Mouse (Mus musculus): ENCODE results near the gene 1700069L16Rik. TPM values are rescaled to one million over a fixed set of nuclear protein-coding genes. Genes with fewer than 3 reads are reported as not detected.
A peak's percentile ranks its signal among the peaks of the same experiment; 100 is the strongest.

Gene 1700069L16Rik
- polyA plus RNA-seq, 1 experiment from 2014 or later = not detected

DNA sequence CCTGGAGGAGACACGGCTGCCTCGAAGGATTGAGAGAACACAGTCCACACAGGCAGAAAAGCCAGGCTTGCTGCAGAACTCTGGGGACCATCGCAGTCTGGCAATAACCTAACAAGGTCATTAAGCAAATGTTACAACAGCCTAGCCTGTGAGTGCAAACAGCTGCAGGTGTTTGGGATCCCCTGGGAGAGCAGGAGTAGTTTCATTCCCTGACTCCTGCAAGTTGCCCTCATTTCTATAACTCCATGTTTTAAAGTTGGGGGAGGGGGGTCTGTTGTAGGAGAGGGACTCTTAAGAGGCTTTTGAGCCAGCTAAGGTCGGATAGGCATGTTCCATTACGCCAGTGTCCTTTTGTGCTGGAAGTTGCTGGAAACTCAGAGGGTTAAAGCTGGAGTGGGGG, 30.2 kb downstream of the 1700069L16Rik start:
- 53% methylated on average over 5 of the region's 5 CpGs for WGBS
- Histone ChIP-seq H3K4me3 (no peak overlapping the region), H3K9me3 (no peaks in the 10 kb centered on the region), H3K27me3 (0 out of 2 replicates have a peak, but pooled peaks cover 5% of the 10 kb centered on the region), H3K9ac (no peak overlapping the region), H3K27ac (peak overlapping the region; percentile 10), H3K36me3 (no peaks in the 10 kb centered on the region), H3K4me1 (replicated peaks) (peaks cover 25% of the 10 kb centered on the region), H3K4me2 (no peak overlapping the region)
- ATAC-seq (ENCODE audit: low FRiP score) = no peak

DNA sequence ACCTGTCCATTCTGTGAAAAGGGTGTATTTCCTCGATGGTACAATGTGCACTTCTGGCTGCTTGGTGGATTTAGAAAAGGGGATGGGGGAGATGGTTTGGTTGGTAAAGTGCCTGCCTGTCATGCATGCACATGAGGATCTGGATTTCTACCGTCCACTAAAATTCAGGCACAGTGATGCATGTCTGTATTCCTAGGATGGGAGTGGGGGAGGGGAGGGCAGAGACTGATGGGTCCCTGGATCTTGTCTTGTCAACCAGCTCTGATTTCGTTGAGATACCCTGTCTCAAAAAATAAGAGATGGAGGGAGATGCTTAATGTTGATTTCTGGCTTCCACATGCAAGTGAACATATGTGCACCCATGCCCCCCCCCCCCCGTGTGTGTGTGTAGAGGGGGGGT, 30.6 kb downstream of the 1700069L16Rik start:
- Histone ChIP-seq H3K4me2 (no peak overlapping the region), H3K9ac (no peak overlapping the region), H3K9me3 (no peaks in the 10 kb centered on the region), H3K4me1 (replicated peaks) (peaks cover 29% of the 10 kb centered on the region), H3K4me3 (no peak overlapping the region), H3K27me3 (0 out of 2 replicates have a peak, but pooled peaks cover 5% of the 10 kb centered on the region), H3K27ac (peak overlapping the region; percentile 10), H3K36me3 (no peaks in the 10 kb centered on the region)
- no peak for ATAC-seq (ENCODE audit: low FRiP score)
- WGBS = 55% methylated on average over 4 of the region's 4 CpGs

DNA sequence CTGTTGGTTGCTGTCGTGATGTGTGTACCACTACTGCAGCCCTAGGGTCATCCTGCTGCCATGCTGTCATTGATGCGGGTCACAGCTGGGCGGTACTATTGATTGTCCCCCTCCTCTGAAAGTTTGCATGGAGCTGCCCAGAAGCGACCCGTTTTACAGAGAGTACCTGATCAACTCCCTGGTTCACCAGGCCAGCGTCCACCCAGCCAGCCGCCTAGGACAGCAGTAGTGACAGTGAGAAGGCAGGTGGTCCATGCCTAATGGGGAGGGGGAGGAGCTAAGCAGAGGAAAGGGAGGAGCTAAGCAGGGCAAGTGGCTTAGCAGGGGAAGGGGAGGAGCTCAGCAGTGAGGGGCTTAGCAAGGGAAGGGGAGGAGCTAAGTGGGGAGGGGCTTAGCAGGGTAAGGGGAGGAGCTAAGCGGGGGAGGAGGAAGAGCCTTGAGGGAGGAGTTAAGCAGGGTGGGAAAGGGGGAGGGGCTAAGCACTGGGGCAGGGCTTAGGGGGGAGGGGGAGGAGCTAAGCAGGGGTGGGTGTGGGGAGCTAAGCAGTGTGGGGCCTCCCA, 31.3 kb downstream of the 1700069L16Rik start:
- Histone ChIP-seq H3K4me2 (no peak overlapping the region), H3K9ac (no peak overlapping the region), H3K27ac (no peak overlapping the region), H3K27me3 (0 out of 2 replicates have a peak, but pooled peaks cover 5% of the 10 kb centered on the region), H3K4me3 (no peak overlapping the region), H3K4me1 (replicated peaks) (peaks cover 37% of the 10 kb centered on the region), H3K9me3 (no peaks in the 10 kb centered on the region), H3K36me3 (no peaks in the 10 kb centered on the region)
- 84% methylated on average over 8 of the region's 8 CpGs for WGBS
- ATAC-seq (ENCODE audit: low FRiP score) = no peak

DNA sequence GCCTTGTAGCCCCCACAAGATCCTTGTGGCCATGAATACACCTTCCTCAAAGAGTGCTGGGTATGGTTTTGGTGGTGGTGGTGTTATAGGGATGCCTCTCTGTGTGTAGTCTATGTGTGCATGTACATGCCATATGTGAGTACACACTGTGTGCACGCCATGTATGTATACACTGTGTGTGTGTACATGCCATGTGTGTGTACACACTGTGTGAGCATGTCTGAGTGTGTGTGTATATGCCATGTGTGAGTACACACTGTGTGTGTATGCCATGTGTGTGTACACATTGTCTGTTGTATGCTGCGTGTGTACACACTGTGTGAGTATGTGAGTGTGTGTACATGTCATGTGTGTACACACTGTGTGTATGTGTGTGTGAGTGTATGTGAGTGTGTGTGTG, 33.7 kb downstream of the 1700069L16Rik start:
- H3K27ac ChIP-seq = peak overlapping the region; percentile 53
- 96% methylated on average over 2 of the region's 2 CpGs for WGBS
- ATAC-seq (ENCODE audit: low FRiP score) = peak; percentile 59; the same call in 1 of the 2 replicates

DNA sequence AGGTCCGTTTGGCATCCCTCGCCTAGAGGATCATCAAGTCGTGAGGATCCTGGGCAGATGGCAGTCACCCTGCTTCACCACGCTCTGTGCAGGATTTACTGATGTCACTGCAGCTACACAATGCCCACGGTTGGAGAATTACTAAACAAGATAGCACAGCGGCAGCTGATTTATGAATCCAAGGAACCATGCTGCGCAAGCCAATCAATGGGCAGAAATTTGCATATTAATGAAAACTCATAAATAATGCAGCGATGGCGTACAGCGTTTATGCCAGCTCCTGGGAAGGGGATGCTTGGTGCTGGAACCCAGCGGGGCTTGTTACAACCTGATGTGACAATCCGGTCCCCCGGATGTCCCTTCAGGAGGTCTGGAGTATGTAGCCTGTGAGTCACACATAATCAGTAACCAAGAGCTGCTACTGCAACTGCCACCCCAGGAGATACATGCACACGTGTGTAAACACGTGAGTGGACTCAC, 34.5 kb downstream of the 1700069L16Rik start:
- Histone ChIP-seq H3K4me3 (no peak overlapping the region), H3K4me1 (replicated peaks) (peaks cover 37% of the 10 kb centered on the region), H3K36me3 (no peaks in the 10 kb centered on the region), H3K9ac (no peak overlapping the region), H3K4me2 (peak overlapping the region; percentile 22; the same call in 1 of the 2 replicates), H3K9me3 (no peaks in the 10 kb centered on the region), H3K27ac (peak overlapping the region; percentile 53), H3K27me3 (0 out of 2 replicates have a peak, but pooled peaks cover 4% of the 10 kb centered on the region)
- WGBS = 34% methylated on average over 15 of the region's 15 CpGs
- peak; percentile 62 for ATAC-seq (ENCODE audit: low FRiP score)

More for the DNA sequence above, 33.7 kb downstream of the 1700069L16Rik start:
- no peaks in the 10 kb centered on the region for H3K36me3 ChIP-seq
- no peak overlapping the region for H3K9ac ChIP-seq
- 0 out of 2 replicates have a peak, but pooled peaks cover 5% of the 10 kb centered on the region for H3K27me3 ChIP-seq
- no peak overlapping the region for H3K4me2 ChIP-seq
- H3K9me3 ChIP-seq = no peaks in the 10 kb centered on the region
- H3K4me1 ChIP-seq (replicated peaks) = peaks cover 38% of the 10 kb centered on the region
- H3K4me3 ChIP-seq = no peak overlapping the region

DNA sequence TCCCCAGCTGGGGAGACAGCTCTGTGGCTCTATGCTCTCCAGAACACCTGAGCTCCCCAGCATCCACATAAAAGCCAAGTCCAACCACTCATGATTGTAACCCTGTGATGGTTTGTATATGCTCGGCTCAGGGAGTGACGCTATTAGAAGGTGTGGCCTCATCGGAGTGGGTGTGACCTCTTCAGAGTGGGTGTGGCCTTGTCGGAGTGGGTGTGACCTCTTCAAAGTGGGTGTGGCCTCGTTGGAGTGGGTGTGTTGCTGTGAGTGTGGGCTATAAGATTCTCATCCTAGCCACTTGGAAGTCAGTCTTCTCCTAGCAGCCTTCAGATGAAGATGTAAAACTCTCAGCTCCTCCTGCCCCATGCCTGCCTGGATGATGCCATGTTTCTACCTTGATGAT, 37.1 kb downstream of the 1700069L16Rik start:
- H3K27me3 ChIP-seq = no peaks in the 10 kb centered on the region
- no peaks in the 10 kb centered on the region for H3K9me3 ChIP-seq
- no peak overlapping the region for H3K27ac ChIP-seq
- ATAC-seq (ENCODE audit: low FRiP score) = no peak
- WGBS = 82% methylated on average over 5 of the region's 5 CpGs
- H3K4me1 ChIP-seq (replicated peaks) = peaks cover 37% of the 10 kb centered on the region
- no peak overlapping the region for H3K9ac ChIP-seq
- H3K4me3 ChIP-seq = no peak overlapping the region
- no peaks in the 10 kb centered on the region for H3K36me3 ChIP-seq
- no peak overlapping the region for H3K4me2 ChIP-seq

DNA sequence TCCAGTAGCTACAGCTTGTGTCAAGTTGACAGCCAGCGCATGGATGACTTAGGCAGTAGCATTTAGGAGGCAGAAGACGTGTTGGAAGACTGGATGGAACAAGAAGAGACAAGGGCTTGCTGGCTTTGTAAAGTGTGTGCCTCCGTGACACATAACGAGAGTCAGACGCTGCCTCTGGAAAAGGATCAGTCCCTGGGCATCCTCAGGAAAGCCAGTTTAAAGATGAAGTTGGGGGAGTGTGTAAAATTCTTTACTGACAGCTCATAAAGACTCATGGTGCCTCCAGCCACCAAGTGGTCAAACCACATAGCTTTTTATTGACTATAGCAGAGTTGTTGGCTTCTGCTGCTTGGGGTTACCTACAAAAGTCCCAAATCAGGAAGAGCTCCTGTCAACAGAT, 39.1 kb downstream of the 1700069L16Rik start:
- no peaks in the 10 kb centered on the region for H3K36me3 ChIP-seq
- 79% methylated on average over 5 of the region's 5 CpGs for WGBS

DNA sequence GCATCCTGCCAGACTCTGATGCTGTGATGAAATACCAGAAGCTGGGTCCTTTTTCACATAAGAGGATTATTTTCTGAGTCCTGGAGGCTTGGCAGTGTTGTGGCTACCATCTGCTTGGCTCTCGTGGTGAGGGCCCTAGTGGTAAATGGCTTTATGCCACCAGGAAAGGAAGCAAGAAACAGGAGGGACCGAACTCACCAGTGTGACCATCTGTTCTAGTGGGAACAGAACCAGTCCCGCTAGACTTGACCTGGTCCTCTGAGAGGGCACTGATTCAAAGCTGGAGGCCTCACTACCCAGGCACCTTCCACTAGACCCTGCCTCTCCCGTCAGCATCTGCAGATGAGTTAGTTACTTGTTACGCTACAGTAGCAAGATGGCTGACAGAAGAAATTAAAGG, 41.3 kb downstream of the 1700069L16Rik start:
- Histone ChIP-seq H3K4me2 (no peak overlapping the region), H3K4me3 (no peak overlapping the region), H3K9ac (no peak overlapping the region), H3K4me1 (replicated peaks) (peaks cover 22% of the 10 kb centered on the region), H3K9me3 (no peaks in the 10 kb centered on the region), H3K36me3 (no peaks in the 10 kb centered on the region), H3K27me3 (no peaks in the 10 kb centered on the region), H3K27ac (no peak overlapping the region)
- 60% methylated on average over 5 of the region's 5 CpGs for WGBS
- no peak for ATAC-seq (ENCODE audit: low FRiP score)

More for the DNA sequence above, 39.1 kb downstream of the 1700069L16Rik start:
- H3K4me2 ChIP-seq = no peak overlapping the region
- no peak for ATAC-seq (ENCODE audit: low FRiP score)
- H3K4me1 ChIP-seq (replicated peaks) = peaks cover 42% of the 10 kb centered on the region
- no peak overlapping the region for H3K27ac ChIP-seq
- H3K27me3 ChIP-seq = no peaks in the 10 kb centered on the region
- H3K9me3 ChIP-seq = no peaks in the 10 kb centered on the region
- no peak overlapping the region for H3K9ac ChIP-seq
- no peak overlapping the region for H3K4me3 ChIP-seq

DNA sequence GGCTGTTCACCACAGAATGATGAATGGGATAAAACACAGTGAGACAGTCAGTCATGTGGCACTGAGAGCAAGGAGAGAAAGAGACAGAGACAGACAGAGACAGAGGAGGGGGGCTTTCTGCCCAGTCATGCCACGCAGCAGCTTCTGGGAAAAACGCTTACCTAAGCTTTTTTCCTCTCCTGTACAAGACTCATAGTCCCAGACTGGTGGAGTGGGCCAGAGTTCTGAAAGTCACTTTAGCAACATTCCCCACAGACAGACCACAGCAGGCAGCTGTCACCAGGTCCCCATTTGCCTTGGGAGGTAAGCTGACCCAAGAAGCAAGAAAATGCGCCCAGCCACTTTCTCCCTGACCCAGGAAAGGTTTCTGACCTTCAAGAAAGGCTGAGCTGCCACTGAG, 42.1 kb downstream of the 1700069L16Rik start:
- Histone ChIP-seq H3K27me3 (no peaks in the 10 kb centered on the region), H3K4me3 (no peak overlapping the region), H3K4me2 (no peak overlapping the region), H3K9me3 (no peaks in the 10 kb centered on the region), H3K27ac (no peak overlapping the region), H3K36me3 (no peaks in the 10 kb centered on the region), H3K9ac (no peak overlapping the region), H3K4me1 (replicated peaks) (peaks cover 20% of the 10 kb centered on the region)
- no peak for ATAC-seq (ENCODE audit: low FRiP score)
- WGBS = 81% methylated on average over 3 of the region's 3 CpGs

DNA sequence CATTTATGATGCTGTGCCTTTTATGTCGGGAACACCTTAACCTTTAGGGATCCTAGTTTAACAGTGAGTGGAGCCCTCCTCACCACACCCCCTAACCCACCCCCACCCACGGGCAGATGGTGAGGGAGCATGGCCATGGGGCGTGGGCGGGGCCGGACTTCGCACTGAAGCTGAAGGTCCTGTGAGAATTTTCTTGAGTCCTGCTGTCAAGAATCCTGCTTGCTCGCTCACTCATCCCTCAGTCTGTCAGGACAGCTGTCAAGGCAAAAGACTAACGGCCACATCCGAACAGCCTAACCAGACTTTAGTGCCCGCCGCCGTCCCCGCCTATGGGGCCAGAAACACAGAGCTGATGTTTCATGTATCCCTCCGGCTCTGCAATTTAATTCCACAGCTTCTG, 43.4 kb downstream of the 1700069L16Rik start:
- H3K27ac ChIP-seq = no peak overlapping the region
- H3K4me3 ChIP-seq = no peak overlapping the region
- H3K9ac ChIP-seq = no peak overlapping the region
- no peak overlapping the region for H3K4me2 ChIP-seq
- H3K27me3 ChIP-seq = no peaks in the 10 kb centered on the region
- H3K36me3 ChIP-seq = no peaks in the 10 kb centered on the region
- peaks cover 20% of the 10 kb centered on the region for H3K4me1 ChIP-seq (replicated peaks)
- H3K9me3 ChIP-seq = no peaks in the 10 kb centered on the region
- WGBS = 55% methylated on average over 14 of the region's 14 CpGs
- no peak for ATAC-seq (ENCODE audit: low FRiP score)

DNA sequence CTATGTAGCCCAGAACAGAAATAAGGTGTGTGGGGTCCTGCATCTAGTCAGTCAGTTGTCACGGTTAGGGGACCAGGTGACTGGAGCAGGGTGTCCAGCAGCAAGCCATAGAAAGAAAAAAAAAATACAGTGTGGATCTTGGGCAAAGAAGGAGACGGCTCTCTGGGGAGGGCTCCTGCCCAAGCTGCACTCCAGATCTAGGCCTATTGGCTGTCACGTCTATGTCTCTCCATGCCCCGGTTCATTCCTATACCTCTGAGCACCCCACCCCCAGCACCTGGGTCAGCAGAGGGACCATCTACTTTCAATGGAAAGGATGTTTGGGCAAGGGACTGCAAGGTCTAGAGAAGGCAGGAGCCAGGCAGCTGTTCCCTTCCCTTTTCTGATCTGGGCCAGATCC, 45.1 kb downstream of the 1700069L16Rik start:
- Histone ChIP-seq H3K9me3 (no peaks in the 10 kb centered on the region), H3K9ac (no peak overlapping the region), H3K27me3 (no peaks in the 10 kb centered on the region), H3K4me1 (replicated peaks) (peaks cover 20% of the 10 kb centered on the region), H3K4me2 (no peak overlapping the region), H3K4me3 (no peak overlapping the region), H3K27ac (no peak overlapping the region), H3K36me3 (no peaks in the 10 kb centered on the region)
- WGBS = 97% methylated on average over 4 of the region's 4 CpGs
- ATAC-seq (ENCODE audit: low FRiP score) = no peak

DNA sequence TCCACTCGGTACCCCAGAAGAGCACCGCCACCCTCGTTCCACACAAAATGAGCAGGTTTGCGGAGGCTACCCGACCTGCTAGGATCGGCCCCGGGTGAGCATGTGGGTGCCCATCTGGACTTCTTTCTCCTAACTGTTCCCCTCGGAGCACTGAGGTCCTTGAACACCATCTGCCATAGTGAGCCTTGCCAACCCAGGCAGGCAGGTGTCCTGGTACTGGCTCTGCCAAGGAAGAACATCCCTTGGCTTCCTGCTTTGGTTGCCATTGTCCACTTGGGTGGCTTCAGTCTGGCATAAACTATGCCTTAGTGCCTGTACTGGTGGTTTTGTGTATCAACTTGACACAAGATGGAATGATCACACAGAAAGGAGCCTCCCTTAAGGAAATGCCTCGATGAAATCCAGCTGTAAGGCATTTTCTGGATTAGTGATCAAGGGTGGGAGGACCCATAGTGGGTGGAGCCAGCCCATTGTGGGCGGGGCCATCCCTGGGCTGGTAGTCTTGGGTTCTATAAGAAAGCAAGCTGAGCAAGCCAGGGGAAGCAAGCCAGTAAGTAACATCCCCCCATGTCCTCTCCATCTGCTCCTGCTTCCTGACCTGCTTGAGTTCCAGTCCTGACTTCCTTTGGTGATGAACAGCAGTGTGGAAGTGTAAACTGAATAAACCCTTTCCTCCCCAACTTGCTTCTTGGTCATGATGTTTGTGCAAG, 45.7 kb downstream of the 1700069L16Rik start:
- no peak for ATAC-seq (ENCODE audit: low FRiP score)
- Histone ChIP-seq H3K36me3 (no peaks in the 10 kb centered on the region), H3K9ac (no peak overlapping the region), H3K9me3 (no peaks in the 10 kb centered on the region), H3K4me3 (no peak overlapping the region), H3K27ac (no peak overlapping the region), H3K4me2 (no peak overlapping the region), H3K27me3 (no peaks in the 10 kb centered on the region), H3K4me1 (replicated peaks) (peaks cover 14% of the 10 kb centered on the region; the same call in 1 of the 2 replicates)
- 76% methylated on average over 10 of the region's 10 CpGs for WGBS

Data from hindbrain, embryonic 13.5 days (tissue).